ENCODE assay signal across 9 mouse cellular contexts in genomic region chr2:181866931-181867330, GRCm38 (mm10). TPM values are rescaled to one million over a fixed set of nuclear protein-coding genes. Genes with fewer than 3 reads are reported as not detected.
DNase-seq lines count a peak whose midpoint lies in the region; ATAC-seq and TF ChIP-seq lines count a peak whose summit lies in the region.
"Had no signal": no experiment of that assay in that cellular context is flagged by ENCODE, and none has a peak within 500 bp of the region (broad histone marks: within the 10 kb centered on the region; RNA-seq: fewer than 3 reads in every experiment).

No protein-coding gene starts in this region.

- no peaks in the 10 kb centered on the region for H3K9me3 ChIP-seq in kidney, embryonic 16.5 days (ENCODE audit: low read length)
- H3K9me3 ChIP-seq in hindbrain, postnatal 0 days (ENCODE audit: low read length), result no peaks in the 10 kb centered on the region
- H3K9me3 ChIP-seq: embryonic facial prominence, embryonic 15.5 days had no signal

- TF ChIP-seq CTCF in hindbrain, postnatal 0 days (IDR thresholded peaks at IDR 0.05; ENCODE audit: low read depth), result peak; percentile 89

- H3K4me2 ChIP-seq in kidney, embryonic 16.5 days (replicated peaks; ENCODE audit: low read depth, low read length), result no peak overlapping the region
- no peak overlapping the region for H3K4me2 ChIP-seq in hindbrain, postnatal 0 days (ENCODE audit: low read depth, low read length)
- H3K4me2 ChIP-seq: embryonic facial prominence, embryonic 15.5 days had no signal

- H3K27me3 ChIP-seq in kidney, embryonic 16.5 days (ENCODE audit: insufficient read depth, low read length), result no peaks in the 10 kb centered on the region
- no peaks in the 10 kb centered on the region for H3K27me3 ChIP-seq in hindbrain, postnatal 0 days (ENCODE audit: insufficient read depth, low read length)
- H3K27me3 ChIP-seq: embryonic facial prominence, embryonic 15.5 days had no signal

- no peak overlapping the region for H3K9ac ChIP-seq in kidney, embryonic 16.5 days (replicated peaks; ENCODE audit: low read length)
- no peak overlapping the region for H3K9ac ChIP-seq in hindbrain, postnatal 0 days (replicated peaks; ENCODE audit: low read length)
- H3K9ac ChIP-seq: embryonic facial prominence, embryonic 15.5 days had no signal

- H3K4me3 ChIP-seq in kidney, embryonic 16.5 days (ENCODE audit: low read length), result no peak overlapping the region
- no peak overlapping the region for H3K4me3 ChIP-seq in hindbrain, postnatal 0 days (ENCODE audit: low read length)
- H3K4me3 ChIP-seq: embryonic facial prominence, embryonic 15.5 days had no signal

- DNase-seq in kidney, adult 11 months, result peak; percentile 42
- peak; percentile 81 for DNase-seq in adipocyte (ENCODE audit: low spot score)
- DNase-seq in embryo, embryonic 10.5 days (ENCODE audit: low spot score), result peak; percentile 85
- peak; percentile 84 for DNase-seq in hindbrain, postnatal 0 days (ENCODE audit: low spot score)
- DNase-seq in left cerebral cortex, postnatal 4 days, result peak; percentile 74
- peak; percentile 49 for DNase-seq in retina, postnatal 7 days (ENCODE audit: low read depth, low spot score)
- peak; percentile 64 for DNase-seq in urinary bladder, postnatal 25 days (ENCODE audit: low spot score)

- peaks cover 21% of the 10 kb centered on the region for H3K4me1 ChIP-seq in kidney, embryonic 16.5 days (ENCODE audit: insufficient read depth, low read length)
- H3K4me1 ChIP-seq in hindbrain, postnatal 0 days (ENCODE audit: insufficient read depth, low read length), result peaks cover 14% of the 10 kb centered on the region; the same call in 1 of the 2 replicates

- WGBS in kidney, embryonic 16.5 days, result 56% methylated on average over 5 of the region's 5 CpGs
- 60% methylated on average over 5 of the region's 5 CpGs for WGBS in hindbrain, postnatal 0 days

- intact Hi-C loops in left cerebral cortex, postnatal 4 days (cut with DNase I), result loop anchor here (10.0 kb wide), 1 partner anchor 142 kb away; no protein-coding TSS in a partner anchor

- no peak overlapping the region for H3K27ac ChIP-seq in kidney, embryonic 16.5 days (ENCODE audit: low read length)
- no peak overlapping the region for H3K27ac ChIP-seq in hindbrain, postnatal 0 days
- H3K27ac ChIP-seq: embryonic facial prominence, embryonic 15.5 days had no signal

- no peak for ATAC-seq in kidney, embryonic 16.5 days (ENCODE audit: low FRiP score, low TSS enrichment)
- ATAC-seq in hindbrain, postnatal 0 days, result no peak

- peaks cover 20% of the 10 kb centered on the region for H3K36me3 ChIP-seq in kidney, embryonic 16.5 days (ENCODE audit: insufficient read depth, low read length)
- peaks cover 7% of the 10 kb centered on the region for H3K36me3 ChIP-seq in hindbrain, postnatal 0 days (ENCODE audit: insufficient read depth, low read length)

RNA-seq across cellular contexts. Expression of gene Polr3k, which starts 2.8 kb away (rescaled TPM):
- polyA plus RNA-seq in kidney, embryonic 16.5 days (2015; fragmentation: Nextera tagmentation; extraction: Ambion mirVana), result 70.4 and 71.5 TPM in 2 replicates
- 36.5 and 37.1 TPM in 2 replicates for total RNA-seq in hindbrain, postnatal 0 days (2014; rRNA removed)
- polyA plus RNA-seq in hindbrain, postnatal 0 days (2015; fragmentation: Nextera tagmentation; extraction: Ambion mirVana), result 67.5 and 68.3 TPM in 2 replicates
- total RNA-seq in left cerebral cortex, postnatal 4 days (2021), result 10 to 100 TPM; 53.4 to 56.2 TPM

RNA-seq across cellular contexts. Expression of gene Pcmtd2, which starts 29.3 kb away (rescaled TPM):
- 36.6 and 40.9 TPM in 2 replicates for polyA plus RNA-seq in kidney, embryonic 16.5 days (2015; fragmentation: Nextera tagmentation; extraction: Ambion mirVana)
- total RNA-seq in hindbrain, postnatal 0 days (2014; rRNA removed), result 18.6 and 36.3 TPM in 2 replicates
- polyA plus RNA-seq in hindbrain, postnatal 0 days (2015; fragmentation: Nextera tagmentation; extraction: Ambion mirVana), result 24.7 and 25.8 TPM in 2 replicates
- 10 to 100 TPM; 38.0 to 40.7 TPM for total RNA-seq in left cerebral cortex, postnatal 4 days (2021)
